Mouse (Mus musculus) cerebellum, postnatal 14 days (tissue): ENCODE measurements at regions not wholly inside any gene's neighbourhood (a gene's known extent, or its start where the extent isn't known, plus 50 kb on each side); places are given as distances from the start of the nearest gene placed in this dataset.
A peak's percentile ranks its signal among the peaks of the same experiment; 100 is the strongest.

ENCODE experiments used
- DNase-seq, 2 experiments: peaks; one replicate each; pipeline ENCODE4 v3.0.0; 2021; ENCODE audit warnings: mixed read lengths in 2 of 2

GRCm38 (mm10) chr8:103148013-103148412 lies 362.6 kb upstream of the Cdh11 start:
- no peak for DNase-seq

GRCm38 (mm10) chr8:103148447-103148846 lies 363.0 kb upstream of the Cdh11 start:
- no peak for DNase-seq

GRCm38 (mm10) chr8:103166623-103167316 lies 381.3 kb upstream of the Cdh11 start:
- no peak for DNase-seq

GRCm38 (mm10) chr8:103173313-103173712 lies 387.9 kb upstream of the Cdh11 start:
- no peak for DNase-seq

GRCm38 (mm10) chr8:103173803-103174429 lies 388.5 kb upstream of the Cdh11 start:
- no peak for DNase-seq

- DNase-seq = no peak
Measured at GRCm38 (mm10) chr8:103180661-103181060, 395.2 kb upstream of the Cdh11 start.

- DNase-seq = no peak
Measured at GRCm38 (mm10) chr8:103188720-103189498, 403.5 kb upstream of the Cdh11 start.

- no peak for DNase-seq
Measured at GRCm38 (mm10) chr8:103198251-103198650, 412.8 kb upstream of the Cdh11 start.

GRCm38 (mm10) chr8:103199696-103200615 lies 414.5 kb upstream of the Cdh11 start:
- no peak for DNase-seq

GRCm38 (mm10) chr8:103203710-103204109 lies 418.3 kb upstream of the Cdh11 start:
- no peak for DNase-seq

GRCm38 (mm10) chr8:103214606-103215005 lies 429.2 kb upstream of the Cdh11 start:
- no peak for DNase-seq

- DNase-seq = no peak
Measured at GRCm38 (mm10) chr8:103230741-103231475, 445.5 kb upstream of the Cdh11 start.

GRCm38 (mm10) chr8:103234374-103234773 lies 448.9 kb upstream of the Cdh11 start:
- DNase-seq = no peak

- DNase-seq = no peak
Measured at GRCm38 (mm10) chr8:103235614-103236013, 450.2 kb upstream of the Cdh11 start.

GRCm38 (mm10) chr8:103238456-103238970 lies 453.1 kb upstream of the Cdh11 start:
- DNase-seq = no peak

GRCm38 (mm10) chr8:103244169-103244568 lies 458.7 kb upstream of the Cdh11 start:
- peak in 1 of 2 experiments; percentile 4 for DNase-seq

- no peak for DNase-seq
Measured at GRCm38 (mm10) chr8:103244658-103245057, 459.2 kb upstream of the Cdh11 start.

GRCm38 (mm10) chr8:103245864-103246263 lies 460.4 kb upstream of the Cdh11 start:
- no peak for DNase-seq

- no peak for DNase-seq
Measured at GRCm38 (mm10) chr8:103261236-103261635, 475.8 kb upstream of the Cdh11 start.

GRCm38 (mm10) chr8:103270035-103270434 lies 484.6 kb upstream of the Cdh11 start:
- no peak for DNase-seq

- no peak for DNase-seq
Measured at GRCm38 (mm10) chr8:103270815-103271553, 485.5 kb upstream of the Cdh11 start.
